Mouse (Mus musculus) embryonic facial prominence, embryonic 12.5 days (tissue): ENCODE data around the gene Gm2832. TPM values are rescaled to one million over a fixed set of nuclear protein-coding genes. Genes with fewer than 3 reads are reported as not detected.
"Not testable (repeated sequence)": the region's sequence is repeated elsewhere in the genome, so short reads cannot be mapped to it uniquely, and the experiment has no call there.

Experiments
- ATAC-seq: fragments of 200-750 bp; cut with Nextera tagmentation; 2 replicates; pipeline ENCODE4 v1.8.0; 2017; ENCODE audit not compliant: insufficient number of reproducible peaks, insufficient read depth, low FRiP score, low TSS enrichment
- H3K27ac ChIP-seq: fragments of 300-500 bp; sonication (generic); 2 replicates; pipeline ENCODE4 v1.5.1; 2016; ENCODE audit warnings: mild to moderate bottlenecking
- H3K27me3 ChIP-seq: fragments of 300-500 bp; sonication (generic); 2 replicates; pipeline ENCODE4 v1.6.1; 2016; ENCODE audit warnings: mild to moderate bottlenecking, moderate library complexity
- H3K36me3 ChIP-seq: fragments of 300-500 bp; sonication (generic); 2 replicates; pipeline ENCODE4 v1.6.1; 2016; ENCODE audit warnings: mild to moderate bottlenecking
- H3K4me1 ChIP-seq: fragments of 300-500 bp; sonication (generic); 2 replicates; pipeline ENCODE4 v1.6.1; 2016
- H3K4me2 ChIP-seq: fragments of 300-500 bp; sonication (generic); replicated peaks from 2 replicates; pipeline ENCODE4 v1.6.1; 2016; ENCODE audit warnings: mild to moderate bottlenecking, moderate library complexity
- H3K4me3 ChIP-seq: fragments of 300-500 bp; sonication (generic); 2 replicates; pipeline ENCODE4 v1.5.1; 2016; ENCODE audit warnings: mild to moderate bottlenecking
- H3K9ac ChIP-seq: fragments of 300-500 bp; sonication (generic); 2 replicates; pipeline ENCODE4 v1.6.1; 2016; ENCODE audit warnings: mild to moderate bottlenecking, moderate library complexity
- H3K9me3 ChIP-seq: fragments of 300-500 bp; sonication (generic); 2 replicates; pipeline ENCODE4 v1.6.1; 2016; ENCODE audit warnings: mild to moderate bottlenecking, moderate library complexity
- WGBS: fragments of 180-500 bp; shearing (Covaris S2); methylation state at CpG from one replicate; pipeline ENCODE4 v1.1.7; 2016; 5-methylcytosine and 5-hydroxymethylcytosine counted together
- polyA plus RNA-seq: library from polyadenylated mRNA; unstranded; fragments of >200 nt; fragmentation: Nextera tagmentation; extraction: Ambion mirVana; gene quantifications from 2 replicates; pipeline ENCODE4 v1.2.1, GENCODE M21; 2016

Gene Gm2832
- 0.23 and 0.29 TPM in 2 replicates for polyA plus RNA-seq

- not testable (repeated sequence) for ATAC-seq, H3K27me3 ChIP-seq
These were observed at the start of gene Gm2832 for GRCm38 (mm10) chr14:41278505-41278904. Gene Gm2832 (plus strand): TSS chr14:41278805.

DNA sequence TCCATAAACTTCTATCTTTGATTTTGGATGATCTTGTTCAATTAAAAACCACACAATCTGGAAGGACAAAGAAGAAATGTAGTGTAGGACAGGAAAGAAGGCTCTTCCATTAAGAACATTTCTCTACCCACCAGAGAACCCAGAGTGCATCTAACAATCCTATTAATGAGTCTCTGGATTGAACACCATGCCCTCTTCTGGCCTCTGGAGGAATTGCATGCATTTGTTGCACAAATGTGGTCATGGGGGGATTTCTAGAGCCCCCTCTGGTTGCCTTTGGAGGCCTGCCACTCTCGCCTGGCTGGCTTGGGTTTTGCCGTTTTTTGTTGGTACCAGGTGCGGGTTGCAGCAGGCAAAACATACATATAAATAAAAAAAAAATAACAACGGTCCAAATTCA lies 15.3 kb upstream of the Gm2832 start:
- H3K4me1 ChIP-seq, H3K27ac ChIP-seq, H3K36me3 ChIP-seq, ATAC-seq, H3K9me3 ChIP-seq, H3K4me3 ChIP-seq, H3K4me2 ChIP-seq, H3K9ac ChIP-seq, H3K27me3 ChIP-seq: not testable (repeated sequence)
- 34% methylated on average over 4 of the region's 4 CpGs for WGBS

More at GRCm38 (mm10) chr14:41278505-41278904, at the start of gene Gm2832:
- not testable (repeated sequence) for H3K9ac ChIP-seq, H3K4me1 ChIP-seq, H3K9me3 ChIP-seq, H3K4me3 ChIP-seq, H3K4me2 ChIP-seq, H3K27ac ChIP-seq, H3K36me3 ChIP-seq
- WGBS, result 96% methylated on average over 2 of the region's 3 CpGs

GRCm38 (mm10) chr14:41263853-41264755 lies 14.5 kb upstream of the Gm2832 start:
- ATAC-seq, result peak; percentile 77
- Histone ChIP-seq H3K4me3 (peak overlapping the region; percentile 22), H3K4me2 (peak overlapping the region; percentile 44)
- H3K27ac ChIP-seq, H3K36me3 ChIP-seq, H3K27me3 ChIP-seq, H3K9me3 ChIP-seq, H3K4me1 ChIP-seq, H3K9ac ChIP-seq: not testable (repeated sequence)
- 3% methylated on average over 26 of the region's 29 CpGs for WGBS

DNA sequence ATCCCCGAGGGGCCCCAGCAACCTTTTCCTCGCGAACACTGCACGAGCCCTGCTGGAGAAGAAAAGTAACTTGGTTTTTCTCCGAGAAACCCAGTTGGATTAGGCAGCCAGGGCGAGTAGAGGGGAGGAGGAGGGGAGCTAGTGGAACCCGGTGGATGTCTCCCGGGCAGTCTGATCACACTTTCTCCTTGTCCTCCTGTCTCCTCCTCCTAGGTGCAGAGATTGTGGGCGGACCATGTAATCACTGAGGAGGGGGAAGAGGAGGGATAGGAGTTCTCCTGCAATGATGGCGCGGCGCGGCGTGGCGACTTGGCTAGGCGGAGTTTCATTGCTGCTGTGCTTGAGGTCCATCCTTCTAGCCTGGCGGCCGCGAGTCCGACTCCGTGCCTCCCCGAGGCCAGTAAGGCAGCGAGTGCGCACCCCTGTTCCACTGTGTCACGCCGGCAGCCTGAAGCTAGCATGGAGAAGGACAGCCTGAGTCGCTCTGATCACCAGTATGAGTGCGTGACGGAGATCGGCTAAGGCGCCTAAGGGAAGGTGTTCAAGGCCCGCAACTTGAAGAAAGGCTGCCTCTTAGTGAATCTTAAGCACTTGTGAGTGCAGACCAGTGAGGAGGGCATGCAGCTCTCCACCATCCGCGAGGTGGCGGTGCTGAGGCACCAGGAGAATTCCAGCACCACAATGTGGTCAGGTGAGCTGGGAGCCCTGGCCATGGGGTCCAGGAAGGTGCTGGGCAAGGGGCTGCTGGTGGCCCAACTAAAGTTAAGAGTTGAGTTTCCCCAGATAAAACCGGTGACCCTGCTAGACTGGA lies 13.6 kb upstream of the Gm2832 start:
- not testable (repeated sequence) for H3K9me3 ChIP-seq, H3K9ac ChIP-seq, H3K27me3 ChIP-seq, H3K27ac ChIP-seq, H3K4me1 ChIP-seq, H3K36me3 ChIP-seq
- Histone ChIP-seq H3K4me3 (peak overlapping the region; percentile 26), H3K4me2 (peak overlapping the region; percentile 44)
- ATAC-seq, result peak; percentile 91
- under 1% methylated on average over 26 of the region's 36 CpGs for WGBS

GRCm38 (mm10) chr14:41285965-41286364 lies 7.4 kb downstream of the Gm2832 start:
- H3K4me2 ChIP-seq, H3K9ac ChIP-seq, H3K36me3 ChIP-seq, ATAC-seq, H3K9me3 ChIP-seq, H3K27me3 ChIP-seq, H3K4me3 ChIP-seq, H3K27ac ChIP-seq, H3K4me1 ChIP-seq: not testable (repeated sequence)
- 20% methylated on average over 1 of the region's 1 CpGs for WGBS

Other genes starting within 250 kb of the Gm2832 start
- 0.20 TPM in 1 of 2 replicates, not detected in the other for gene Dydc2, start 209.6 kb upstream of the Gm2832 start, polyA plus RNA-seq
- gene Dydc1, start 205.9 kb upstream of the Gm2832 start, polyA plus RNA-seq, result not detected in 2 replicates
- gene Mat1a, start 173.8 kb upstream of the Gm2832 start, polyA plus RNA-seq, result not detected in 2 replicates
- not detected in 2 replicates for gene Sftpa1, start 147.0 kb upstream of the Gm2832 start, polyA plus RNA-seq
- gene Mbl1, start 127.3 kb upstream of the Gm2832 start, polyA plus RNA-seq, result not detected in 2 replicates
- not detected in 2 replicates for gene Sftpd, start 93.7 kb upstream of the Gm2832 start, polyA plus RNA-seq
- gene Gm5798, start 69.8 kb downstream of the Gm2832 start, polyA plus RNA-seq, result not detected in 2 replicates
- gene Gm7945, start 107.6 kb downstream of the Gm2832 start, polyA plus RNA-seq, result not detected in 2 replicates
- not detected in 2 replicates for gene Gm6482, start 129.5 kb downstream of the Gm2832 start, polyA plus RNA-seq
- gene Gm7954, start 174.7 kb downstream of the Gm2832 start, polyA plus RNA-seq, result not detected in 2 replicates
- gene Gm3486, start 210.7 kb downstream of the Gm2832 start, polyA plus RNA-seq, result not detected in 2 replicates